In the genomic region with DNA sequence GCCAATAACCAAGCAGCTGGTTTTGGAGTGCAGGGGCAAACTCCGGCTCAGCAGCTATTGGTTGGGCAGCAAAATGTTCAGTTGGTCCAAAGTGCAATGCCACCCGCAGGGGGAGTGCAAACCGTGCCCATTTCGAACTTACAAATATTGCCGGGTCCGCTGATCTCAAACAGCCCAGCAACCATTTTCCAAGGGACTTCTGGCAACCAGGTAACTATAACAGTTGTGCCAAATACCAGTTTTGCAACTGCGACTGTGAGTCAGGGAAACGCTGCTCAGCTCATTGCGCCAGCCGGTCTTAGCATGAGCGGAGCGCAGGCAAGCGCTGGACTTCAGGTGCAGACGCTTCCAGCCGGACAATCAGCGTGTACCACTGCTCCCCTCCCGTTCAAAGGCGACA, we compare ENCODE assay signal across 16 mouse cellular contexts.
"Had no signal": no experiment of that assay in that cellular context is flagged by ENCODE, and none has a peak within 500 bp of the region (broad histone marks: within the 10 kb centered on the region; RNA-seq: fewer than 3 reads in every experiment).

No protein-coding gene starts in this region.

- H3K4me3 ChIP-seq: lung, embryonic 15.5 days; megakaryocyte, embryonic 14.5 days; midbrain, embryonic 13.5 days; midbrain, embryonic 15.5 days; neural tube, embryonic 12.5 days; stomach, embryonic 15.5 days had no signal

- ATAC-seq: lung, postnatal 0 days; midbrain, embryonic 13.5 days; midbrain, embryonic 15.5 days had no signal

- H3K9ac ChIP-seq: lung, embryonic 15.5 days; midbrain, embryonic 13.5 days; midbrain, embryonic 15.5 days; neural tube, embryonic 12.5 days; stomach, embryonic 15.5 days had no signal

- H3K4me1 ChIP-seq: lung, embryonic 15.5 days; megakaryocyte, embryonic 14.5 days; midbrain, embryonic 13.5 days; midbrain, embryonic 15.5 days; neural tube, embryonic 12.5 days; stomach, embryonic 15.5 days had no signal

- H3K27me3 ChIP-seq: lung, embryonic 15.5 days; megakaryocyte, embryonic 14.5 days; midbrain, embryonic 13.5 days; midbrain, embryonic 15.5 days; neural tube, embryonic 12.5 days; stomach, embryonic 15.5 days had no signal

- DNase-seq: lung, postnatal 14 days; lung, postnatal 36 days; right cerebral cortex, postnatal 14 days; thymus, adult 2 months; thymus, postnatal 25 days; thymus, postnatal 4 days had no signal

- H3K27ac ChIP-seq: lung, embryonic 15.5 days; macrophage; midbrain, embryonic 13.5 days; midbrain, embryonic 15.5 days; neural tube, embryonic 12.5 days; stomach, embryonic 15.5 days; stomach, postnatal 0 days had no signal

- H3K9me3 ChIP-seq: lung, embryonic 15.5 days; megakaryocyte, embryonic 14.5 days; midbrain, embryonic 13.5 days; midbrain, embryonic 15.5 days; neural tube, embryonic 12.5 days; stomach, embryonic 15.5 days had no signal

- H3K4me2 ChIP-seq: lung, embryonic 15.5 days; midbrain, embryonic 11.5 days; midbrain, embryonic 13.5 days; midbrain, embryonic 15.5 days; neural tube, embryonic 12.5 days; stomach, embryonic 15.5 days had no signal
